ENCODE assay signal across 8 mouse cellular contexts in the genomic region with DNA sequence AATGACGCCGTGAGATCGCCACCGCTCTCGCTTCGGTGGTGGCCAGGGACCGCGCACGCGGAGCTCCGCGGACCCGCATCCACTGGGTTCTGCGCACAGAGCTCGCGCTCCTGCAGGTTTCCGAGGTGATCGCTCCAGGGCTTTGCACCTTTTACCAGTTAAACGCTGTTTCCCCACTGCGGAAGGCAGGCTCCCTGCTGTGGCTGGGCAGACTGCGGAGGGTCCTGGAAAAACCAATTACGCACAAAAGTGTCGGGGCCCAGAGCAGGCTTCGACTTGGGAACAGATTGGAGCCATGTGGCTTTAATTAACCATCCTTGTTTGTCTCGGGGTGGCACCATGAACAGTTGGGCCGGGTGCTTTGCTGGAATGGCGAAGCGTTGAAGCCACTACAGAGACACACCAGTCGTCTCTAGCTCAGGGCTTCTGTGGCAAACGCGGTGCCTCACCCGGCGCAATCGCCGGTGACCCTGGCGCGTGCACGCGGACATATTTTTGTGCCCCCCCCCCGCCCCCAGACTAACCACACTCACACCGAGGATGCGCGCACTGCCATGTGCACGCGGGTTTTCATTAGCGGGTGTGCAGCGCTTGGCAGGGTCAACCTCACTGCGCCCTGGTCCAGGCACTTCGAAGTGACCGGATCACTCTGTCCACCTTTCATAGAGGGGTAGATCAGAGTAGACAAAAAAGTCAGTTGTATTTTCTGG. TPM values are rescaled to one million over a fixed set of nuclear protein-coding genes. Genes with fewer than 3 reads are reported as not detected.
DNase-seq lines count a peak whose midpoint lies in the region; ATAC-seq and TF ChIP-seq lines count a peak whose summit lies in the region.

No protein-coding gene starts in this region.

- no peaks in the 10 kb centered on the region for H3K27me3 ChIP-seq in lung, embryonic 14.5 days (ENCODE audit: insufficient read depth, low read length)
- H3K27me3 ChIP-seq in midbrain, embryonic 12.5 days: peaks cover 59% of the 10 kb centered on the region

- peak overlapping the region; percentile 84 for H3K27ac ChIP-seq in lung, embryonic 14.5 days (ENCODE audit: low read depth)
- H3K27ac ChIP-seq in midbrain, embryonic 12.5 days (replicated peaks): no peak overlapping the region

- H3K36me3 ChIP-seq in lung, embryonic 14.5 days (ENCODE audit: insufficient read depth): peaks cover 42% of the 10 kb centered on the region
- H3K36me3 ChIP-seq in midbrain, embryonic 12.5 days: no peaks in the 10 kb centered on the region

- peaks cover 21% of the 10 kb centered on the region for H3K4me1 ChIP-seq in lung, embryonic 14.5 days (ENCODE audit: insufficient read depth)
- H3K4me1 ChIP-seq in midbrain, embryonic 12.5 days: peaks cover 21% of the 10 kb centered on the region

- TF ChIP-seq CTCF in lung, embryonic 14.5 days (IDR thresholded peaks at IDR 0.05; ENCODE audit: low read depth): no peak

- peak overlapping the region; percentile 85 for H3K4me2 ChIP-seq in lung, embryonic 14.5 days
- peak overlapping the region; percentile 62 for H3K4me2 ChIP-seq in midbrain, embryonic 12.5 days (replicated peaks)

- H3K9ac ChIP-seq in lung, embryonic 14.5 days: peak overlapping the region; percentile 89
- no peak overlapping the region for H3K9ac ChIP-seq in midbrain, embryonic 12.5 days (replicated peaks)

- H3K9me3 ChIP-seq in lung, embryonic 14.5 days (ENCODE audit: low read depth, low read length): no peaks in the 10 kb centered on the region
- no peaks in the 10 kb centered on the region for H3K9me3 ChIP-seq in midbrain, embryonic 12.5 days

- H3K4me3 ChIP-seq in lung, embryonic 14.5 days (ENCODE audit: low read depth, low read length): peak overlapping the region; percentile 78
- peak overlapping the region; percentile 41 for H3K4me3 ChIP-seq in midbrain, embryonic 12.5 days

- WGBS in lung, embryonic 14.5 days: under 1% methylated on average over 50 of the region's 50 CpGs
- WGBS in midbrain, embryonic 12.5 days: 0% methylated on average over 50 of the region's 50 CpGs

- peak; percentile 61 for DNase-seq in lung, embryonic 14.5 days
- no peak for DNase-seq in lung, postnatal 14 days
- DNase-seq in brain, adult 2 months (ENCODE audit: low read depth, low spot score): peak; percentile 27
- peak; percentile 45 to 47 for DNase-seq in frontal cortex, postnatal 36 days (ENCODE audit: low spot score in 2 of 2)
- peak; percentile 52 for DNase-seq in kidney, postnatal 14 days
- DNase-seq in B cell, adult 2 months: no peak
- DNase-seq in thymus, postnatal 25 days: no peak

- peak; percentile 32; the same call in 1 of the 2 replicates for ATAC-seq in lung, embryonic 14.5 days (ENCODE audit: insufficient read depth)
- ATAC-seq in midbrain, embryonic 12.5 days (ENCODE audit: low FRiP score, low read depth): no peak

RNA-seq across cellular contexts. Expression of gene Lamb1, which starts 0.8 kb away (rescaled TPM):
- polyA plus RNA-seq in lung, embryonic 14.5 days (2014; fragmentation: Nextera tagmentation; extraction: Ambion mirVana): 118 and 123 TPM in 2 replicates
- 25.9 and 29.4 TPM in 2 replicates for polyA plus RNA-seq in midbrain, embryonic 12.5 days (2016; fragmentation: Nextera tagmentation; extraction: Ambion mirVana)

RNA-seq across cellular contexts. Expression of gene Gm6993, which starts 25.3 kb away (rescaled TPM):
- polyA plus RNA-seq in lung, embryonic 14.5 days (2014; fragmentation: Nextera tagmentation; extraction: Ambion mirVana): not detected in 2 replicates
- polyA plus RNA-seq in midbrain, embryonic 12.5 days (2016; fragmentation: Nextera tagmentation; extraction: Ambion mirVana): not detected in 2 replicates

Comparison
In these comparisons a context has a peak if more than half of its experiments do, and no peak if none do; other contexts are left out.
1. DNase-seq: peak in lung, embryonic 14.5 days (single experiment), brain, adult 2 months (single experiment), frontal cortex, postnatal 36 days (2 of 2) and kidney, postnatal 14 days (single experiment); none in lung, postnatal 14 days (single experiment), B cell, adult 2 months (0 of 2) and thymus, postnatal 25 days (single experiment).